In the genomic region with DNA sequence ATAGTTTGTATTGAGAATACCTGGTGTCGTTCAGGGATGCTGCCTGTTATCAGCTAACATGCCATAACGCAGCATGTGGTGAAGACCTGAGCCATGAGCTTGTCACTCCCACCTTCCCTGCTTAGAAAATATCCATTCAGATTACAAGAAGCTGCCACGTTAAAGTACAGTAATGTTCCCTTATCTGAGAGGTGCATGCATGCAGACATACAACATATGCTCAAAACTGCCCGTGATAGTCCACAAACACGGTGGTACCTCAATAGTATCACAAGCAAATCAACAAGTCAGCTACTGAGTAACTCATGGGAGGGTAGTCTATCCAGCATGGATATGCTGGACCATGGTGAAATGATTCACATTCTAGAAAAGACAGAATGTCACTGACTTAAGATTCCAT, we compare ENCODE assay signal across 20 mouse cellular contexts.
"Had no signal": no experiment of that assay in that cellular context is flagged by ENCODE, and none has a peak within 500 bp of the region (broad histone marks: within the 10 kb centered on the region; RNA-seq: fewer than 3 reads in every experiment).

No protein-coding gene starts in this region.

- H3K27ac ChIP-seq: hindbrain, embryonic 13.5 days; hindbrain, embryonic 15.5 days; hindbrain, postnatal 0 days; kidney, embryonic 15.5 days; kidney, postnatal 0 days; limb, embryonic 10.5 days; limb, embryonic 12.5 days had no signal

- DNase-seq: gastrocnemius, postnatal 14 days; gastrocnemius, postnatal 36 days; heart, adult 18-20 months; heart, postnatal 10 days; kidney, adult 11 months; kidney, adult 2 months; kidney, adult 9 months; kidney, postnatal 14 days; kidney, postnatal 36 days; layer of hippocampus, adult 9-11 months; layer of hippocampus, postnatal 36 days had no signal

- H3K9ac ChIP-seq: hindbrain, embryonic 13.5 days; hindbrain, embryonic 15.5 days; kidney, embryonic 15.5 days; limb, embryonic 12.5 days had no signal

- H3K4me1 ChIP-seq: hindbrain, embryonic 13.5 days; hindbrain, embryonic 15.5 days; limb, embryonic 10.5 days; limb, embryonic 12.5 days had no signal

- ATAC-seq: hindbrain, postnatal 0 days; intestine, embryonic 16.5 days had no signal

- H3K9me3 ChIP-seq: hindbrain, embryonic 13.5 days; hindbrain, embryonic 15.5 days; kidney, embryonic 15.5 days; limb, embryonic 10.5 days; limb, embryonic 12.5 days had no signal

- H3K27me3 ChIP-seq: hindbrain, embryonic 13.5 days; hindbrain, embryonic 15.5 days; kidney, embryonic 15.5 days; limb, embryonic 12.5 days had no signal

- H3K36me3 ChIP-seq: hindbrain, embryonic 13.5 days; hindbrain, embryonic 15.5 days; kidney, embryonic 15.5 days; limb, embryonic 10.5 days; limb, embryonic 12.5 days had no signal

- H3K4me2 ChIP-seq: heart, embryonic 11.5 days; hindbrain, embryonic 13.5 days; hindbrain, embryonic 15.5 days; kidney, embryonic 15.5 days; limb, embryonic 12.5 days had no signal

- H3K4me3 ChIP-seq: hindbrain, embryonic 13.5 days; hindbrain, embryonic 15.5 days; kidney, embryonic 15.5 days; limb, embryonic 10.5 days; limb, embryonic 12.5 days had no signal
